Mouse (Mus musculus) C2C12 (cell line): Measurements from ENCODE around the gene Tgm3. TPM values are rescaled to one million over a fixed set of nuclear protein-coding genes. Genes with fewer than 3 reads are reported as not detected.

Experiments
- H3K27me3 ChIP-seq: one replicate; pipeline ENCODE4 v1.6.1; 2011; ENCODE audit not compliant: control insufficient read depth, insufficient read depth, insufficient read length
- H3K36me3 ChIP-seq: one replicate; pipeline ENCODE4 v1.6.1; 2011; ENCODE audit not compliant: control insufficient read depth, insufficient read depth
- H3K4me3 ChIP-seq: one replicate; pipeline ENCODE4 v1.5.1; 2011; ENCODE audit warnings: mild to moderate bottlenecking, control low read depth; ENCODE audit not compliant: poor library complexity, insufficient read depth, severe bottlenecking
- H3K79me2 ChIP-seq: one replicate; pipeline ENCODE4 v1.6.1; 2011; ENCODE audit not compliant: control insufficient read depth, insufficient read depth
- H3K79me3 ChIP-seq: one replicate; pipeline ENCODE4 v1.6.1; 2011; ENCODE audit warnings: low read depth, control low read depth
- H3ac ChIP-seq: one replicate; pipeline ENCODE3; 2011; ENCODE audit warnings: low read depth; ENCODE audit not compliant: control insufficient read depth, insufficient read length
- CEBPB ChIP-seq: IDR thresholded peaks from one replicate; pipeline ENCODE4 v1.6.1; 2011; ENCODE audit warnings: low read depth, mild to moderate bottlenecking, control low read depth, moderate library complexity
- CTCF ChIP-seq: IDR thresholded peaks from one replicate; pipeline ENCODE4 v1.5.1; 2011; ENCODE audit not compliant: control insufficient read depth, insufficient read depth, insufficient read length
- FOSL1 ChIP-seq: IDR thresholded peaks from one replicate; pipeline ENCODE4 v1.8.0; 2011; ENCODE audit warnings: mild to moderate bottlenecking, low read length; ENCODE audit not compliant: poor library complexity, insufficient read depth, severe bottlenecking
- MAX ChIP-seq: IDR thresholded peaks from one replicate; pipeline ENCODE4 v1.6.1; 2011; ENCODE audit warnings: mild to moderate bottlenecking, control low read depth
- MYOD1 ChIP-seq: IDR thresholded peaks from one replicate; pipeline ENCODE4 v1.6.1; 2011; ENCODE audit warnings: low read depth; ENCODE audit not compliant: control insufficient read depth, insufficient read length
- MYOG ChIP-seq: IDR thresholded peaks from one replicate; pipeline ENCODE4 v1.6.1; 2011; ENCODE audit not compliant: control insufficient read depth, insufficient read length; ENCODE audit errors: extremely low read depth
- USF1 ChIP-seq: IDR thresholded peaks from one replicate; pipeline ENCODE4 v1.6.1; 2011; ENCODE audit warnings: low read depth, mild to moderate bottlenecking, control low read depth, moderate library complexity
- polyA plus RNA-seq: library from polyadenylated mRNA; unstranded; fragments of >200 nt; fragmentation: generic; extraction: Trizol; gene quantifications from one replicate; pipeline ENCODE4 v1.2.1, GENCODE M21; 2012; ENCODE audit warnings: missing spikeins

The Tgm3 gene
- polyA plus RNA-seq, 1 experiment = not detected

- H3ac ChIP-seq = no peak overlapping the region
- H3K27me3 ChIP-seq = peaks cover 20% of the 10 kb centered on the region
- TF ChIP-seq MYOG (no peak), MAX (no peak), FOSL1 (no peak), USF1 (no peak), CEBPB (no peak), CTCF (no peak)
- no peaks in the 10 kb centered on the region for H3K79me3 ChIP-seq
- no peaks in the 10 kb centered on the region for H3K36me3 ChIP-seq
- H3K79me2 ChIP-seq = no peaks in the 10 kb centered on the region
- H3K4me3 ChIP-seq = no peak overlapping the region
These were observed 28.2 kb downstream of the Tgm3 start for GRCm38 (mm10) chr2:130040190-130040886.

- Histone ChIP-seq H3K27me3 (peaks cover 11% of the 10 kb centered on the region), H3K79me2 (no peaks in the 10 kb centered on the region), H3ac (no peak overlapping the region), H3K4me3 (no peak overlapping the region), H3K79me3 (no peaks in the 10 kb centered on the region), H3K36me3 (no peaks in the 10 kb centered on the region)
- TF ChIP-seq MYOG = no peak
These were observed 31.7 kb downstream of the Tgm3 start for GRCm38 (mm10) chr2:130043835-130044234.

GRCm38 (mm10) chr2:130047923-130048440 lies 35.8 kb downstream of the Tgm3 start:
- Histone ChIP-seq H3K79me2 (no peaks in the 10 kb centered on the region), H3ac (no peak overlapping the region)

GRCm38 (mm10) chr2:130048792-130049191 lies 36.6 kb downstream of the Tgm3 start:
- no peaks in the 10 kb centered on the region for H3K36me3 ChIP-seq
- H3K4me3 ChIP-seq = no peak overlapping the region
- H3ac ChIP-seq = no peak overlapping the region
- H3K27me3 ChIP-seq = no peaks in the 10 kb centered on the region
- no peak for TF ChIP-seq MAX
- no peak for TF ChIP-seq MYOD1
- TF ChIP-seq USF1 = no peak
- no peak for TF ChIP-seq CTCF
- no peak for TF ChIP-seq FOSL1
- no peak for TF ChIP-seq MYOG
- no peak for TF ChIP-seq CEBPB
- H3K79me2 ChIP-seq = no peaks in the 10 kb centered on the region
- no peaks in the 10 kb centered on the region for H3K79me3 ChIP-seq

More at GRCm38 (mm10) chr2:130047923-130048440, 35.8 kb downstream of the Tgm3 start:
- no peaks in the 10 kb centered on the region for H3K27me3 ChIP-seq
- H3K79me3 ChIP-seq = no peaks in the 10 kb centered on the region
- H3K36me3 ChIP-seq = no peaks in the 10 kb centered on the region
- H3K4me3 ChIP-seq = no peak overlapping the region
- TF ChIP-seq USF1 (no peak), MYOD1 (no peak), MAX (no peak), CEBPB (no peak), MYOG (no peak), CTCF (no peak), FOSL1 (no peak)

DNA sequence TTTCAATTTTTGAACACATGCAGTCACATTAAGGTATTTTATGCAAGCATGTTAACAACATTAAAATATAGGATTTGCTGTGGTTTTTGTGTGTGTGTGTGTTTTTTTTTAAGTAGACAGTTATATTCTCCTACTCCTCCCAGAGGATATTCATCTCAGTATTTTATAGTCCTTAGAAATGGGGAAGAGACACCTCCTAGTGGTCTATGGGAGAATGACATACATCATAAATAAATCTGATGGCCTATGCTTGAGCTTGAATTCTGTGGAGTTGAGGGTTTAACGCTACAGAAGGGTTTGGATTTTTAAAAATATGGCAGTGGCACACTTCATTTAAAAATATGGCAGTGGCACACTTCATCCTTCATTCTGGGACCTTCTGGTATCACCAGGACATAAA lies 46.0 kb downstream of the Tgm3 start:
- Histone ChIP-seq H3K36me3 (no peaks in the 10 kb centered on the region), H3K79me2 (no peaks in the 10 kb centered on the region), H3ac (no peak overlapping the region), H3K4me3 (no peak overlapping the region), H3K27me3 (no peaks in the 10 kb centered on the region), H3K79me3 (no peaks in the 10 kb centered on the region)
- TF ChIP-seq CTCF = no peak
- TF ChIP-seq MYOD1 = no peak
- no peak for TF ChIP-seq USF1
- TF ChIP-seq MYOG = no peak
- no peak for TF ChIP-seq FOSL1
- TF ChIP-seq MAX = no peak
- TF ChIP-seq CEBPB = no peak

- no peaks in the 10 kb centered on the region for H3K79me3 ChIP-seq
- TF ChIP-seq FOSL1 (no peak), MYOD1 (no peak), USF1 (no peak), MYOG (no peak)
- no peaks in the 10 kb centered on the region for H3K79me2 ChIP-seq
- no peak overlapping the region for H3K4me3 ChIP-seq
- H3K36me3 ChIP-seq = no peaks in the 10 kb centered on the region
- H3K27me3 ChIP-seq = no peaks in the 10 kb centered on the region
- no peak overlapping the region for H3ac ChIP-seq
These were observed 56.1 kb downstream of the Tgm3 start for GRCm38 (mm10) chr2:130068228-130068627.
